Mouse (Mus musculus) kidney, postnatal 0 days (tissue): Measurements from ENCODE around the gene Nfix. TPM values are rescaled to one million over a fixed set of nuclear protein-coding genes. Genes with fewer than 3 reads are reported as not detected.

ENCODE experiments used
- ATAC-seq: fragments of 200-750 bp; cut with Nextera tagmentation; replicated peaks from 2 replicates; pipeline ENCODE4 v1.8.0; 2017; ENCODE audit warnings: low read depth, moderate number of reproducible peaks, moderate TSS enrichment, moderate library complexity; ENCODE audit not compliant: low FRiP score
- DNase-seq: peaks from one replicate; pipeline ENCODE4 v3.0.0-alpha.2; 2016; ENCODE audit warnings: low spot score
- H3K27ac ChIP-seq: fragments of 300-500 bp; sonication (generic); 2 replicates; pipeline ENCODE4 v1.5.1; 2014; ENCODE audit warnings: mild to moderate bottlenecking
- H3K27me3 ChIP-seq: fragments of 300-500 bp; sonication (generic); 2 replicates; pipeline ENCODE4 v1.6.1; 2014; ENCODE audit warnings: low read length, mixed read lengths; ENCODE audit not compliant: insufficient read depth
- H3K36me3 ChIP-seq: fragments of 300-500 bp; sonication (generic); 2 replicates; pipeline ENCODE4 v1.6.1; 2014; ENCODE audit warnings: low read length, mixed read lengths; ENCODE audit not compliant: insufficient read depth
- H3K4me1 ChIP-seq: fragments of 300-500 bp; sonication (generic); replicated peaks from 2 replicates; pipeline ENCODE4 v1.6.1; 2014; ENCODE audit warnings: antibody characterized with exemption, low read length, mixed read lengths; ENCODE audit not compliant: insufficient read depth
- H3K4me2 ChIP-seq: fragments of 300-500 bp; sonication (generic); 2 replicates; pipeline ENCODE4 v1.6.1; 2014; ENCODE audit warnings: mild to moderate bottlenecking, low read length, moderate library complexity, mixed read lengths
- H3K4me3 ChIP-seq: fragments of 300-500 bp; sonication (generic); replicated peaks from 2 replicates; pipeline ENCODE4 v1.5.1; 2014; ENCODE audit warnings: low read depth, low read length
- H3K9ac ChIP-seq: fragments of 300-500 bp; sonication (generic); 2 replicates; pipeline ENCODE4 v1.6.1; 2014; ENCODE audit warnings: low read depth, low read length
- H3K9me3 ChIP-seq: fragments of 300-500 bp; sonication (generic); replicated peaks from 2 replicates; pipeline ENCODE4 v1.6.1; 2016; ENCODE audit warnings: low read length, inconsistent platforms, mixed read lengths
- CTCF ChIP-seq: IDR thresholded peaks from 2 replicates; pipeline ENCODE4 v1.5.1; 2016; ENCODE audit warnings: antibody characterized with exemption, low read depth, mild to moderate bottlenecking, moderate library complexity
- WGBS: fragments of 180-500 bp; shearing (Covaris S2); extraction: QIAGEN DNeasy Blood & Tissue Kit; methylation state at CpG from one replicate; pipeline ENCODE4 v1.1.7; 2014; 5-methylcytosine and 5-hydroxymethylcytosine counted together
- polyA plus RNA-seq: library from polyadenylated mRNA; unstranded; fragments of >200 nt; fragmentation: Nextera tagmentation; extraction: Ambion mirVana; gene quantifications from 2 replicates; pipeline ENCODE4 v1.2.1, GENCODE M21; 2015

The Nfix gene
- polyA plus RNA-seq, 1 experiment from 2014 or later: 21.1 TPM

GRCm38 (mm10) chr8:84737608-84738007, 62.5 kb downstream of the Nfix start:
- 3% methylated on average over 16 of the region's 16 CpGs for WGBS
- Histone ChIP-seq H3K27me3 (no peaks in the 10 kb centered on the region), H3K9ac (no peak overlapping the region)

DNA sequence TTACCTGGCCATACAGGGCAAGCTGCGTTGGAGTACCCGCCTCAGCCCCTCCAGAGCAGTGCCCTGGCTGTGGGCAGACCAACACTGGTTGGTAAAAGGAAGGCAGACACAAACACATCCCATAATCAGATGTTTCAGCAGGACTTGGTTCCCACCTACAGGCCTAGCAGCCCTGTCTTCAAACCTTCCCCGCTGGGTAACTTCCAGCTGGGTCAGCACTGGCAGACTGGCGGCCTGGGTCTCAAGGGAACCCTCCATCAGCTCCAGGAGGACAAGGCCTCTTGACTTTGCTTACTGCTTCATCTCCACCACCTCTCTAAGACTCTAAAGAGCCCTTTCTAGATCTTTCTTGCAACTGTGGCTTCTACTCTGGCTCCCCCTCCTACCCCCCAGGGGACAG, 63.6 kb downstream of the Nfix start:
- Histone ChIP-seq H3K36me3 (no peaks in the 10 kb centered on the region), H3K9me3 (no peaks in the 10 kb centered on the region), H3K27me3 (no peaks in the 10 kb centered on the region), H3K9ac (no peak overlapping the region), H3K4me3 (no peak overlapping the region), H3K4me2 (no peak overlapping the region), H3K27ac (no peak overlapping the region), H3K4me1 (peaks cover 23% of the 10 kb centered on the region)
- TF ChIP-seq CTCF: no peak
- WGBS: 86% methylated on average over 4 of the region's 4 CpGs
- DNase-seq (no peak), ATAC-seq (no peak)

More at GRCm38 (mm10) chr8:84737608-84738007, 62.5 kb downstream of the Nfix start:
- Histone ChIP-seq H3K27ac (no peak overlapping the region), H3K4me1 (peaks cover 15% of the 10 kb centered on the region), H3K4me3 (no peak overlapping the region), H3K9me3 (no peaks in the 10 kb centered on the region), H3K36me3 (no peaks in the 10 kb centered on the region), H3K4me2 (0 out of 2 replicates have a peak overlapping the region, but pooled peaks have one; percentile 13)
- peak; percentile 99 for TF ChIP-seq CTCF
- DNase-seq (peak; percentile 92), ATAC-seq (peak; percentile 64)

- H3K4me1 ChIP-seq: peaks cover 31% of the 10 kb centered on the region
- DNase-seq: no peak
- H3K27ac ChIP-seq: no peak overlapping the region
- WGBS: 59% methylated on average over 2 of the region's 2 CpGs
- H3K4me3 ChIP-seq: no peak overlapping the region
- TF ChIP-seq CTCF: no peak
- no peaks in the 10 kb centered on the region for H3K27me3 ChIP-seq
- ATAC-seq: no peak
- no peaks in the 10 kb centered on the region for H3K9me3 ChIP-seq
- no peak overlapping the region for H3K4me2 ChIP-seq
- no peak overlapping the region for H3K9ac ChIP-seq
- no peaks in the 10 kb centered on the region for H3K36me3 ChIP-seq
Measured at GRCm38 (mm10) chr8:84735597-84735996, 64.5 kb downstream of the Nfix start.

DNA sequence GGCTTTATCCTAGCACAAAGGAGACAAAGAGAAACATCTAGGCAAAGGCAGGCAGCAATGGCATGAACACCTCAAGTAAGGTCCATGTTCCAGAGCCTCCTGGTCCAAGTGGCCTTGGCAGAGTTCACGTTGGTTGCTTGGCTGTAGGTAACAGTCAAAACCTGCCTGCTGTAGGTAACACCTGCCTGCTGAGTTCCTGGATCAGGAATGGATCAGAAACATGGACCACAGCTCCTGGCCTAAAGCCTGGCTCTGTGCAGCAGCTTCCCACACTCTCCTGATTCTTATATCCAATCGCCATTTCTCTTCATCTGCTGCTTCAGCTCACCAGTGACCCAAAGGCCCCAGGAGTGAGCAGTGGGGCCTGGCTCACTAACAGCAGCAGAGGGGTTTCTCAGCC, 65.5 kb downstream of the Nfix start:
- no peak overlapping the region for H3K4me3 ChIP-seq
- no peak for TF ChIP-seq CTCF
- no peaks in the 10 kb centered on the region for H3K9me3 ChIP-seq
- 78% methylated on average over 2 of the region's 2 CpGs for WGBS
- H3K4me1 ChIP-seq: peaks cover 36% of the 10 kb centered on the region
- no peak overlapping the region for H3K9ac ChIP-seq
- no peak overlapping the region for H3K4me2 ChIP-seq
- H3K27me3 ChIP-seq: no peaks in the 10 kb centered on the region
- no peak overlapping the region for H3K27ac ChIP-seq
- no peaks in the 10 kb centered on the region for H3K36me3 ChIP-seq
- DNase-seq (no peak), ATAC-seq (no peak)

GRCm38 (mm10) chr8:84733959-84734358, 66.2 kb downstream of the Nfix start:
- DNase-seq: no peak
- Histone ChIP-seq H3K9me3 (no peaks in the 10 kb centered on the region), H3K4me1 (peaks cover 36% of the 10 kb centered on the region), H3K36me3 (no peaks in the 10 kb centered on the region), H3K4me3 (no peak overlapping the region), H3K27ac (no peak overlapping the region), H3K4me2 (no peak overlapping the region), H3K9ac (no peak overlapping the region), H3K27me3 (no peaks in the 10 kb centered on the region)
- no peak for TF ChIP-seq CTCF
- no peak for ATAC-seq
- WGBS: 92% methylated on average over 6 of the region's 6 CpGs

DNA sequence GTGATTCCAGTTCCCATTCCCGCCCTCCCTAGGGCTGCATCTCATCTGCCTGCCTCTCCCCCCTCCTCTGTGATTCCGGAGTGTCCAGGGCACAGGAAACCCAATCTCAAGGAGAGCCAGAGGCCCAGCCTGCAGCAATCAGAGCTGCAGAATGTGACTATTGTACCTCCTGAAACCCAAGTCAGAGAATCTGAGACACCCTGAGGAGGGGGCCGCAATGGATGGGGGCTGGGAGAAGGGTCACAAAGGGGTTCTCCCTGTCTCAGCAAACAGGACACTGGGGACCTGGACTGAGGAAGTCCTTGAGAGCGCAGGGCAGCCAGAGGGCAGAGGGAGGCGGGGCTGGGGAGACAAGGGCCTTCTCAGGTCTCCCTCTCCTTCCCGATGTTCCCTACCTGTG, 67.1 kb downstream of the Nfix start:
- TF ChIP-seq CTCF: no peak
- H3K9ac ChIP-seq: no peak overlapping the region

GRCm38 (mm10) chr8:84732545-84732944, 67.6 kb downstream of the Nfix start:
- Histone ChIP-seq H3K27me3 (no peaks in the 10 kb centered on the region), H3K4me2 (no peak overlapping the region), H3K27ac (no peak overlapping the region), H3K9ac (no peak overlapping the region), H3K36me3 (no peaks in the 10 kb centered on the region), H3K4me1 (peaks cover 32% of the 10 kb centered on the region), H3K9me3 (no peaks in the 10 kb centered on the region), H3K4me3 (no peak overlapping the region)
- TF ChIP-seq CTCF: no peak
- 29% methylated on average over 5 of the region's 5 CpGs for WGBS
- DNase-seq (no peak), ATAC-seq (no peak)

More for the DNA sequence above, 67.1 kb downstream of the Nfix start:
- no peak overlapping the region for H3K4me3 ChIP-seq
- H3K27me3 ChIP-seq: no peaks in the 10 kb centered on the region
- WGBS: 30% methylated on average over 6 of the region's 6 CpGs
- peak; percentile 30; the same call in 1 of the 2 replicates for ATAC-seq
- peaks cover 36% of the 10 kb centered on the region for H3K4me1 ChIP-seq
- H3K9me3 ChIP-seq: no peaks in the 10 kb centered on the region
- H3K27ac ChIP-seq: no peak overlapping the region
- DNase-seq: peak; percentile 76
- H3K4me2 ChIP-seq: no peak overlapping the region
- no peaks in the 10 kb centered on the region for H3K36me3 ChIP-seq
